Mouse (Mus musculus): ENCODE measurements around the gene Oprm1.
A peak's percentile ranks its signal among the peaks of the same experiment; 100 is the strongest.
"Not testable (repeated sequence)": the region's sequence is repeated elsewhere in the genome, so short reads cannot be mapped to it uniquely, and the experiment has no call there.

The Oprm1 gene

GRCm38 (mm10) chr10:6758206-6758605, at the start of gene Oprm1:
Oprm1 (plus strand) TSS chr10:6758506.
- no peak for DNase-seq (ENCODE audit: low spot score)

- no peak for DNase-seq (ENCODE audit: low spot score)
Measured at GRCm38 (mm10) chr10:6717181-6717948, 40.9 kb upstream of the Oprm1 start.

- DNase-seq (ENCODE audit: low spot score): no peak
Measured at GRCm38 (mm10) chr10:6723765-6724164, 34.5 kb upstream of the Oprm1 start.

- DNase-seq (ENCODE audit: low spot score): no peak
Measured at GRCm38 (mm10) chr10:6728469-6728868, 29.8 kb upstream of the Oprm1 start.

GRCm38 (mm10) chr10:6753375-6753774, 4.9 kb upstream of the Oprm1 start:
- no peak for DNase-seq (ENCODE audit: low spot score)

GRCm38 (mm10) chr10:6761287-6761811, 3.0 kb downstream of the Oprm1 start, which contains the start of gene Gm10945:
Gm10945 (minus strand) TSS chr10:6761761.
- DNase-seq (ENCODE audit: low spot score): no peak

- peak; percentile 5 for DNase-seq (ENCODE audit: low spot score)
Measured at GRCm38 (mm10) chr10:6788517-6789237, 30.4 kb downstream of the Oprm1 start.

GRCm38 (mm10) chr10:6790226-6790625, 31.9 kb downstream of the Oprm1 start:
- no peak for DNase-seq (ENCODE audit: low spot score)

- DNase-seq (ENCODE audit: low spot score): no peak
Measured at GRCm38 (mm10) chr10:6820626-6821025, 62.3 kb downstream of the Oprm1 start.

- no peak for DNase-seq (ENCODE audit: low spot score)
Measured at GRCm38 (mm10) chr10:6842225-6842624, 83.9 kb downstream of the Oprm1 start.

- no peak for DNase-seq (ENCODE audit: low spot score)
Measured at GRCm38 (mm10) chr10:6846283-6846682, 88.0 kb downstream of the Oprm1 start.

GRCm38 (mm10) chr10:6848162-6848754, 90.0 kb downstream of the Oprm1 start:
- DNase-seq (ENCODE audit: low spot score): no peak

- no peak for DNase-seq (ENCODE audit: low spot score)
Measured at GRCm38 (mm10) chr10:6848834-6849233, 90.5 kb downstream of the Oprm1 start.

- no peak for DNase-seq (ENCODE audit: low spot score)
Measured at GRCm38 (mm10) chr10:6855812-6856211, 97.5 kb downstream of the Oprm1 start.

- DNase-seq (ENCODE audit: low spot score): no peak
Measured at GRCm38 (mm10) chr10:6871418-6872072, 113.2 kb downstream of the Oprm1 start.

GRCm38 (mm10) chr10:6873917-6874316, 115.6 kb downstream of the Oprm1 start:
- no peak for DNase-seq (ENCODE audit: low spot score)

GRCm38 (mm10) chr10:6878276-6878881, 120.1 kb downstream of the Oprm1 start:
- DNase-seq (ENCODE audit: low spot score): no peak

- DNase-seq (ENCODE audit: low spot score): not testable (repeated sequence)
Measured at GRCm38 (mm10) chr10:6882041-6882440, 123.7 kb downstream of the Oprm1 start.

- no peak for DNase-seq (ENCODE audit: low spot score)
Measured at GRCm38 (mm10) chr10:6885460-6885859, 127.2 kb downstream of the Oprm1 start.

GRCm38 (mm10) chr10:6889640-6890245, 131.4 kb downstream of the Oprm1 start:
- no peak for DNase-seq (ENCODE audit: low spot score)

- DNase-seq (ENCODE audit: low spot score): no peak
Measured at GRCm38 (mm10) chr10:6890348-6891009, 132.2 kb downstream of the Oprm1 start.
